Mouse (Mus musculus): ENCODE results near the gene Oser1. TPM values are rescaled to one million over a fixed set of nuclear protein-coding genes. Genes with fewer than 3 reads are reported as not detected.

Gene Oser1
- polyA plus RNA-seq, 1 experiment from 2014 or later = 96.5 TPM

DNA sequence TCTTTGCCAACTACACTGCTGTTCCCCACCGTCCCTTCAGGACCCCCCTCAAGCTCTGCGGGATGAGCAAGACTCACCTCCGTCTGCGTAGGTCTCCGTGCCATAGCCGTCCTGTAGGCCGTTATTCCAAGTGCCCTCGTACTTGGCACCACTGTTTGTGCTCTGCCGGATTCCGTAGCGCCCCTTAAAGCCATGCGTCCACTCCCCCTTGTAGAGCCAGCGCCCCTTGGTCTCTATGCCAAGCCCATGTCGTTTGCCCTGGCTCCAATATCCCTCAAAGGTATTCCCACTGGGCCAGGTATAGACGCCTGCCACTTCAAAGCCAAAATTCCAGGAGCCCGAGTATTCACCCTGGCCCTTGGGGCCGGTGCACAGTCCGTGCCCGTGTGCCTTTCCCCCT lies 27.4 kb downstream of the Oser1 start:
- peak overlapping the region; percentile 23 for H3K4me3 ChIP-seq
- H3K27me3 ChIP-seq = no peaks in the 10 kb centered on the region
- no peak for ATAC-seq (ENCODE audit: low FRiP score, low read depth)
- no peak overlapping the region for H3K9ac ChIP-seq
- H3K9me3 ChIP-seq = no peaks in the 10 kb centered on the region
- peaks cover 18% of the 10 kb centered on the region for H3K4me1 ChIP-seq
- peak overlapping the region; percentile 51 for H3K4me2 ChIP-seq (replicated peaks)
- no peak overlapping the region for H3K27ac ChIP-seq
- WGBS = 88% methylated on average over 19 of the region's 19 CpGs
- no peaks in the 10 kb centered on the region for H3K36me3 ChIP-seq

GRCm38 (mm10) chr2:163394977-163395376 lies 29.5 kb downstream of the Oser1 start:
- H3K36me3 ChIP-seq = no peaks in the 10 kb centered on the region
- WGBS = 72% methylated on average over 6 of the region's 6 CpGs
- no peak overlapping the region for H3K4me3 ChIP-seq
- no peaks in the 10 kb centered on the region for H3K27me3 ChIP-seq
- H3K9me3 ChIP-seq = no peaks in the 10 kb centered on the region
- H3K27ac ChIP-seq = no peak overlapping the region
- H3K4me2 ChIP-seq (replicated peaks) = no peak overlapping the region
- H3K4me1 ChIP-seq = peaks cover 18% of the 10 kb centered on the region
- ATAC-seq (ENCODE audit: low FRiP score, low read depth) = no peak
- H3K9ac ChIP-seq = no peak overlapping the region

- Histone ChIP-seq H3K36me3 (no peaks in the 10 kb centered on the region), H3K4me2 (replicated peaks) (no peak overlapping the region), H3K27me3 (no peaks in the 10 kb centered on the region), H3K4me3 (no peak overlapping the region), H3K9me3 (peaks cover 3% of the 10 kb centered on the region; the same call in 1 of the 2 replicates), H3K4me1 (peaks cover 18% of the 10 kb centered on the region), H3K9ac (no peak overlapping the region), H3K27ac (no peak overlapping the region)
- WGBS = 61% methylated on average over 6 of the region's 6 CpGs
- ATAC-seq (ENCODE audit: low FRiP score, low read depth) = no peak
These were observed 30.5 kb downstream of the Oser1 start for GRCm38 (mm10) chr2:163393976-163394375.

DNA sequence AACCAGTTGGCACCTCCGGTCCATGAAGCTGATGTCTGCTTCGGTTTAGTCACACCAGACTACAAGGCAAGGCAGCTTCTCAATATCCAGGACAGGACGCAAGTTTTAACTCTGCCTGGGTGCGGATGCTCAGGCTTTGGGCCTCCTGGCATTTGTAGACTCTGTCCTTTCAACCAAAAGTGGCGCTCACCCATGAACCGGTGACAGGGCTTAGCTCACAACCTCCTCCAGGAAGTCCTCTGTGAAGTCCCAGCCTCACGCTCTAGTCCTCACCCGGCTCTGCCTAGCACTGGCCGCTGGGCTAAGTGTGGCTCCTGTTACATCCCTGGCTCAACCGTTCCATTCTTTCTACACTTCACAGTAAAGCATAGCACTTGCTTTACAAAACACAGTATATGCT lies 31.3 kb downstream of the Oser1 start:
- Histone ChIP-seq H3K4me2 (replicated peaks) (no peak overlapping the region), H3K4me1 (peaks cover 13% of the 10 kb centered on the region), H3K27ac (no peak overlapping the region), H3K9ac (no peak overlapping the region), H3K9me3 (peaks cover 6% of the 10 kb centered on the region; the same call in 1 of the 2 replicates), H3K27me3 (no peaks in the 10 kb centered on the region), H3K36me3 (no peaks in the 10 kb centered on the region), H3K4me3 (no peak overlapping the region)
- ATAC-seq (ENCODE audit: low FRiP score, low read depth) = no peak
- 90% methylated on average over 10 of the region's 10 CpGs for WGBS

DNA sequence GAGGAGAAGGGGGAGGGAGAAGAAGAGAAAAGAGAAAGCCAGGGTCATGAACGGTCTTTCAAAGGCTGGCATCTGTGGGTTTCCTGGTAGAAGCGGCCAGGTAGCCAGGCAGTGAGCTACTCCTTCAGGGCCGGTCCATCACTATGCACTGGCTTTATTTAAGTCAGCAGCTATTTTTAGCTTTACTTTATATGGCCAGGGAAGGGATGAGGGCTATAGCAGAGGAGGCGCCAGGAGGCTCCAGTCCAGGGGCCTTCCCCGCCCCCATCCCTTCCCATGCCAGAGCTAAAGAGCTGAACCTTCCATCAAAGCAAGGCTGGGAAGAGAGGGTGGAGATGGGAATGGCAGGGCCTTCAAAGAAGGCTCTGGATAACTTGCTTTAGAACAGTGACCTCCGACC lies 32.1 kb downstream of the Oser1 start:
- Histone ChIP-seq H3K4me2 (replicated peaks) (no peak overlapping the region), H3K27me3 (no peaks in the 10 kb centered on the region), H3K36me3 (no peaks in the 10 kb centered on the region), H3K4me3 (no peak overlapping the region), H3K4me1 (peaks cover 5% of the 10 kb centered on the region; the same call in 1 of the 2 replicates), H3K9me3 (peaks cover 6% of the 10 kb centered on the region; the same call in 1 of the 2 replicates), H3K9ac (no peak overlapping the region), H3K27ac (no peak overlapping the region)
- ATAC-seq (ENCODE audit: low FRiP score, low read depth) = peak; percentile 24; the same call in 1 of the 2 replicates
- 71% methylated on average over 6 of the region's 6 CpGs for WGBS

DNA sequence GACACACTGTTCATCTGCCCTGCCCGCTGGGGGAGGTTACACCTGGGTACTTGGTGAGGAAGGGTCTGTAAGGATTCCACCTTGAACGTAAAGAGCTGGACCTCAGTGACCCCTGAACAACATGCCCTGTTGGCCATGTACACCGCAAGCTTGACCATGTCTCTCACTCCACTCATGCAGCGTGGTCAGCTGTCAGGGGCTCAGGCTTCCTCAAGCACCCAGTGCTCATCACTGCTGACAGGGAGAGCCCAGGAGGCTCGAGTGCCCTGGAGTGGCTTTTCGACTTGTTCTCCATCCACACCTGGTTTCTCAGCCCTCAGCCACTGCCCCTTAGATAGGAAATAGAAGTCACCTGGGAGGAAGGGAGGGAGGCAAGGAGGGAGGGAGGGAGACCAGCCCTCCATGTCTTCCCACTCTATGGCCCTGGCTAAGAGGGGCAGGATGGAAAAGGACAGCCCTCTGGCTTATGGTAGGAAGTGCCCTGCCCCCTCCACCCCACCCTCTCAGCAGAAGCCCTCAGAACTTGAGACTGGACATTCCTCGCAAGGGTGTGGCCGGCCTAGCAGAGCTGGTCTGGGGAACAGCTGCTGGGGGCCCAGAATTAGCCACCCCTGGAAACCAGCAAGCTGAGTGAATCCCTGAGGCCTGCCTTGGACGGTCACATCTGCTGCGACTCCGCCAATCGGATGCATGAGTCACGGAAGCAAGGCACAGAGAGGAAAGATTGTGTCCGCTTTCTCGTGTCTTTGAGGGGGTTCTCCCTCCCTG lies 37.9 kb downstream of the Oser1 start:
- ATAC-seq (ENCODE audit: low FRiP score, low read depth) = peak; percentile 87
- Histone ChIP-seq H3K9me3 (peaks cover 6% of the 10 kb centered on the region; the same call in 1 of the 2 replicates), H3K9ac (no peak overlapping the region), H3K4me2 (replicated peaks) (no peak overlapping the region), H3K27me3 (no peaks in the 10 kb centered on the region), H3K36me3 (no peaks in the 10 kb centered on the region), H3K4me1 (no peaks in the 10 kb centered on the region; the same call in 1 of the 2 replicates), H3K4me3 (no peak overlapping the region), H3K27ac (no peak overlapping the region)
- 65% methylated on average over 15 of the region's 15 CpGs for WGBS

GRCm38 (mm10) chr2:163385126-163385525 lies 39.4 kb downstream of the Oser1 start:
- no peaks in the 10 kb centered on the region; the same call in 1 of the 2 replicates for H3K4me1 ChIP-seq
- no peak overlapping the region for H3K4me3 ChIP-seq
- no peak overlapping the region for H3K4me2 ChIP-seq (replicated peaks)
- no peaks in the 10 kb centered on the region for H3K27me3 ChIP-seq
- no peak overlapping the region for H3K27ac ChIP-seq
- no peak overlapping the region for H3K9ac ChIP-seq
- H3K9me3 ChIP-seq = peaks cover 6% of the 10 kb centered on the region; the same call in 1 of the 2 replicates
- ATAC-seq (ENCODE audit: low FRiP score, low read depth) = no peak
- 85% methylated on average over 6 of the region's 6 CpGs for WGBS
- no peaks in the 10 kb centered on the region for H3K36me3 ChIP-seq

DNA sequence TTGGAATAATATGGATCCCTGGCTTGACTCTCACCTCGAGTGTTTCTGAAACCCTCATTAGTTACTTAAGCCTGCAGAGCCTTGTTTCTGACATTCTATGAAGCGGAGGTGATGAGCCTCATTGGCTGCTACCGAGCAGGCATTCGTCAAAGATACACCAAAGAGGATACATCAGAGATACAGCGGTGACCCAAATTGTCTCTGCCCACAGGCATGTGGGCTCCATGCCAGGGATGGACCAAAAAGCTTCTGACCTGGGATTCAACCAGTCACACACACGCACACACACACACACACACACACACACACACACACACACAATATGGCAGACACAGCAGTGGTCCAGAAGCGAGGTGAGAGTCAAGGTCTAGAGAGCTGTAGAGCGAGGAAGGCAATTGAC lies 43.3 kb downstream of the Oser1 start:
- Histone ChIP-seq H3K9ac (no peak overlapping the region), H3K4me1 (no peaks in the 10 kb centered on the region), H3K9me3 (no peaks in the 10 kb centered on the region), H3K27me3 (peaks cover 26% of the 10 kb centered on the region), H3K4me3 (no peak overlapping the region), H3K4me2 (replicated peaks) (no peak overlapping the region), H3K27ac (no peak overlapping the region), H3K36me3 (no peaks in the 10 kb centered on the region)
- ATAC-seq (ENCODE audit: low FRiP score, low read depth) = no peak
- 85% methylated on average over 8 of the region's 8 CpGs for WGBS

GRCm38 (mm10) chr2:163379366-163379765 lies 45.1 kb downstream of the Oser1 start:
- Histone ChIP-seq H3K36me3 (no peaks in the 10 kb centered on the region), H3K4me3 (no peak overlapping the region), H3K4me2 (replicated peaks) (no peak overlapping the region), H3K9me3 (no peaks in the 10 kb centered on the region), H3K27me3 (peaks cover 45% of the 10 kb centered on the region), H3K4me1 (no peaks in the 10 kb centered on the region), H3K9ac (no peak overlapping the region), H3K27ac (no peak overlapping the region)
- ATAC-seq (ENCODE audit: low FRiP score, low read depth) = no peak
- 83% methylated on average over 5 of the region's 5 CpGs for WGBS

GRCm38 (mm10) chr2:163376082-163376481 lies 48.4 kb downstream of the Oser1 start:
- Histone ChIP-seq H3K27ac (no peak overlapping the region), H3K4me1 (no peaks in the 10 kb centered on the region), H3K9me3 (no peaks in the 10 kb centered on the region), H3K9ac (no peak overlapping the region), H3K4me3 (peak overlapping the region; percentile 7; the same call in 1 of the 2 replicates), H3K27me3 (peaks cover 54% of the 10 kb centered on the region), H3K4me2 (replicated peaks) (peak overlapping the region; percentile 37; the same call in 1 of the 2 replicates), H3K36me3 (no peaks in the 10 kb centered on the region)
- ATAC-seq (ENCODE audit: low FRiP score, low read depth) = no peak
- WGBS = 45% methylated on average over 33 of the region's 33 CpGs

GRCm38 (mm10) chr2:163375468-163375867 lies 49.0 kb downstream of the Oser1 start:
- peaks cover 54% of the 10 kb centered on the region for H3K27me3 ChIP-seq
- no peak overlapping the region for H3K9ac ChIP-seq
- no peaks in the 10 kb centered on the region for H3K4me1 ChIP-seq
- peak overlapping the region; percentile 7; the same call in 1 of the 2 replicates for H3K4me3 ChIP-seq
- ATAC-seq (ENCODE audit: low FRiP score, low read depth) = no peak
- 47% methylated on average over 35 of the region's 35 CpGs for WGBS
- H3K4me2 ChIP-seq (replicated peaks) = 0 out of 2 replicates have a peak overlapping the region, but pooled peaks have one; percentile 37
- H3K9me3 ChIP-seq = no peaks in the 10 kb centered on the region
- no peak overlapping the region for H3K27ac ChIP-seq
- H3K36me3 ChIP-seq = no peaks in the 10 kb centered on the region

GRCm38 (mm10) chr2:163372627-163373026 lies 51.9 kb downstream of the Oser1 start:
- Histone ChIP-seq H3K9ac (no peak overlapping the region), H3K4me1 (no peaks in the 10 kb centered on the region), H3K27ac (no peak overlapping the region), H3K9me3 (no peaks in the 10 kb centered on the region), H3K4me2 (replicated peaks) (no peak overlapping the region), H3K4me3 (no peak overlapping the region), H3K36me3 (no peaks in the 10 kb centered on the region), H3K27me3 (peaks cover 42% of the 10 kb centered on the region)
- no peak for ATAC-seq (ENCODE audit: low FRiP score, low read depth)
- WGBS = 84% methylated on average over 1 of the region's 1 CpGs
